Comparison of ENCODE assay signal across 17 mouse cellular contexts in genomic region chr2:106747342-106747741, GRCm38 (mm10). TPM values are rescaled to one million over a fixed set of nuclear protein-coding genes. Genes with fewer than 3 reads are reported as not detected.
A peak's percentile ranks its signal among the peaks of the same experiment; 100 is the strongest.
DNase-seq lines count a peak whose midpoint lies in the region; ATAC-seq lines count a peak whose summit lies in the region.
"Had no signal": no experiment of that assay in that cellular context is flagged by ENCODE, and none has a peak within 500 bp of the region (broad histone marks: within the 10 kb centered on the region; RNA-seq: fewer than 3 reads in every experiment).

No protein-coding gene starts in this region.

- intact Hi-C loops in left cerebral cortex, postnatal 4 days (cut with DNase I), result no loop called here

- H3K9ac ChIP-seq in hindbrain, embryonic 12.5 days, result no peak overlapping the region
- H3K9ac ChIP-seq in hindbrain, embryonic 11.5 days (ENCODE audit: low read depth, low read length), result no peak overlapping the region
- no peak overlapping the region for H3K9ac ChIP-seq in forebrain, embryonic 16.5 days (replicated peaks; ENCODE audit: low read depth, low read length)
- H3K9ac ChIP-seq: embryonic facial prominence, embryonic 15.5 days; heart, embryonic 13.5 days; stomach, embryonic 15.5 days had no signal

- 0 out of 2 replicates have a peak, but pooled peaks have one; percentile 18 for ATAC-seq in hindbrain, embryonic 12.5 days (ENCODE audit: low FRiP score)
- ATAC-seq in hindbrain, embryonic 11.5 days (ENCODE audit: low FRiP score), result no peak
- peak; percentile 50 for ATAC-seq in forebrain, embryonic 16.5 days
- ATAC-seq: inflammation-experienced regulatory T-cells, adult 6 months had no signal

- H3K4me1 ChIP-seq in hindbrain, embryonic 12.5 days, result peaks cover 17% of the 10 kb centered on the region; the same call in 1 of the 2 replicates
- H3K4me1 ChIP-seq in hindbrain, embryonic 11.5 days (replicated peaks; ENCODE audit: control insufficient read depth, insufficient read depth, low read length), result no peaks in the 10 kb centered on the region
- H3K4me1 ChIP-seq in forebrain, embryonic 16.5 days (replicated peaks; ENCODE audit: control insufficient read depth, insufficient read depth, low read length), result peaks cover 17% of the 10 kb centered on the region
- H3K4me1 ChIP-seq: stomach, embryonic 15.5 days had no signal

- H3K27me3 ChIP-seq in hindbrain, embryonic 12.5 days, result peaks cover 2% of the 10 kb centered on the region; the same call in 1 of the 2 replicates
- no peaks in the 10 kb centered on the region for H3K27me3 ChIP-seq in hindbrain, embryonic 11.5 days (ENCODE audit: control insufficient read depth, insufficient read depth, low read length)
- no peaks in the 10 kb centered on the region for H3K27me3 ChIP-seq in forebrain, embryonic 16.5 days (replicated peaks; ENCODE audit: control insufficient read depth, insufficient read depth, low read length)
- H3K27me3 ChIP-seq: embryonic facial prominence, embryonic 15.5 days; heart, embryonic 13.5 days; stomach, embryonic 15.5 days had no signal

- 82% methylated on average over 4 of the region's 4 CpGs for WGBS in hindbrain, embryonic 12.5 days
- WGBS in hindbrain, embryonic 11.5 days, result 86% methylated on average over 4 of the region's 4 CpGs
- WGBS in forebrain, embryonic 16.5 days, result 85% methylated on average over 4 of the region's 4 CpGs

- no peak overlapping the region for H3K4me2 ChIP-seq in hindbrain, embryonic 12.5 days (replicated peaks)
- H3K4me2 ChIP-seq in hindbrain, embryonic 11.5 days (replicated peaks; ENCODE audit: low read depth, low read length), result no peak overlapping the region
- no peak overlapping the region for H3K4me2 ChIP-seq in forebrain, embryonic 16.5 days (ENCODE audit: low read length)
- H3K4me2 ChIP-seq: embryonic facial prominence, embryonic 15.5 days; heart, embryonic 13.5 days; stomach, embryonic 15.5 days had no signal

- DNase-seq in hindbrain, embryonic 11.5 days (ENCODE audit: low spot score), result no peak
- peak; percentile 16 to 23 for DNase-seq in left cerebral cortex, adult 9 months (ENCODE audit: low spot score in 2 of 2)
- no peak for DNase-seq in left cerebral cortex, postnatal 4 days
- peak; percentile 67 for DNase-seq in layer of hippocampus, adult 9-11 months
- DNase-seq in embryo, embryonic 9.5 days (ENCODE audit: extremely low spot score), result no peak
- no peak for DNase-seq in thymus, postnatal 36 days
- DNase-seq: cerebellum, postnatal 14 days; gastrocnemius, postnatal 10 days; right cerebral cortex, postnatal 4 days had no signal

- H3K27ac ChIP-seq in hindbrain, embryonic 12.5 days, result no peak overlapping the region
- no peak overlapping the region for H3K27ac ChIP-seq in hindbrain, embryonic 11.5 days (ENCODE audit: low read depth, low read length)
- H3K27ac ChIP-seq in forebrain, embryonic 16.5 days (ENCODE audit: low read length), result no peak overlapping the region
- H3K27ac ChIP-seq: embryonic facial prominence, embryonic 15.5 days; heart, embryonic 13.5 days; limb, embryonic 10.5 days; stomach, embryonic 15.5 days had no signal

- no peak overlapping the region for H3K4me3 ChIP-seq in hindbrain, embryonic 12.5 days
- H3K4me3 ChIP-seq in hindbrain, embryonic 11.5 days (ENCODE audit: low read depth, low read length), result no peak overlapping the region
- no peak overlapping the region for H3K4me3 ChIP-seq in forebrain, embryonic 16.5 days (replicated peaks; ENCODE audit: low read length)
- H3K4me3 ChIP-seq: embryonic facial prominence, embryonic 15.5 days; heart, embryonic 13.5 days; limb, embryonic 10.5 days; stomach, embryonic 15.5 days had no signal

- no peaks in the 10 kb centered on the region for H3K9me3 ChIP-seq in hindbrain, embryonic 12.5 days (replicated peaks)
- H3K9me3 ChIP-seq in hindbrain, embryonic 11.5 days (ENCODE audit: control insufficient read depth, low read length), result no peaks in the 10 kb centered on the region
- H3K9me3 ChIP-seq in forebrain, embryonic 16.5 days (ENCODE audit: control insufficient read depth, low read length), result no peaks in the 10 kb centered on the region
- H3K9me3 ChIP-seq: embryonic facial prominence, embryonic 15.5 days; heart, embryonic 13.5 days; limb, embryonic 10.5 days; stomach, embryonic 15.5 days had no signal

- H3K36me3 ChIP-seq in hindbrain, embryonic 12.5 days, result no peaks in the 10 kb centered on the region
- H3K36me3 ChIP-seq in hindbrain, embryonic 11.5 days (ENCODE audit: control insufficient read depth, insufficient read depth, low read length), result no peaks in the 10 kb centered on the region
- H3K36me3 ChIP-seq in forebrain, embryonic 16.5 days (ENCODE audit: control insufficient read depth, insufficient read depth), result no peaks in the 10 kb centered on the region
- H3K36me3 ChIP-seq: embryonic facial prominence, embryonic 15.5 days; stomach, embryonic 15.5 days had no signal

RNA-seq across cellular contexts. Expression of gene Mpped2, which starts 54.3 kb away (rescaled TPM):
- polyA plus RNA-seq in hindbrain, embryonic 12.5 days (2016; fragmentation: Nextera tagmentation; extraction: Ambion mirVana), result 84.2 and 98.3 TPM in 2 replicates
- polyA plus RNA-seq in hindbrain, embryonic 11.5 days (2014; fragmentation: Nextera tagmentation; extraction: Ambion mirVana), result 44.4 and 50.6 TPM in 2 replicates
- 10 to 100 TPM; 83.3 to 84.6 TPM for total RNA-seq in left cerebral cortex, postnatal 4 days (2021)
- 187 and 199 TPM in 2 replicates for polyA plus RNA-seq in forebrain, embryonic 16.5 days (2015; fragmentation: Nextera tagmentation; extraction: Ambion mirVana)
- total RNA-seq: megakaryocyte, adult 5-6 weeks had no signal

Comparison
In these comparisons a context has a peak if more than half of its experiments do, and no peak if none do; other contexts are left out.
1. DNase-seq: peak in left cerebral cortex, adult 9 months (2 of 2) and layer of hippocampus, adult 9-11 months (single experiment); none in hindbrain, embryonic 11.5 days (single experiment), left cerebral cortex, postnatal 4 days (single experiment), embryo, embryonic 9.5 days (single experiment) and thymus, postnatal 36 days (0 of 2).